Mouse (Mus musculus): ENCODE measurements around the gene Gm6408. TPM values are rescaled to one million over a fixed set of nuclear protein-coding genes. Genes with fewer than 3 reads are reported as not detected.

Gm6408 gene
- not detected for polyA plus RNA-seq (2017; shearing (Covaris generic))

GRCm38 (mm10) chr5:146481665-146482064, at the start of gene Gm6408:
Gm6408 (plus strand) TSS chr5:146481965.

GRCm38 (mm10) chr5:146491063-146491462, 9.3 kb downstream of the Gm6408 start, which contains the start of gene Gm6370:
Gm6370 (plus strand) TSS chr5:146491363.

GRCm38 (mm10) chr5:146502099-146502498, 20.3 kb downstream of the Gm6408 start, which contains the start of gene 4930449I24Rik:
4930449I24Rik (plus strand) TSS chr5:146502399.

GRCm38 (mm10) chr5:146513823-146514222, 32.1 kb downstream of the Gm6408 start, which contains the start of gene Gm3402:
Gm3402 (plus strand) TSS chr5:146514123.

GRCm38 (mm10) chr5:146525501-146525900, 43.7 kb downstream of the Gm6408 start, which contains the start of gene Gm3404:
Gm3404 (plus strand) TSS chr5:146525801.

Other genes starting within 250 kb of the Gm6408 start
- not detected for gene Wasf3, start 97.0 kb upstream of the Gm6408 start, polyA plus RNA-seq (2017; shearing (Covaris generic))
- gene Gm6370, start 9.4 kb downstream of the Gm6408 start, polyA plus RNA-seq (2017; shearing (Covaris generic)): not detected
- not detected for gene 4930449I24Rik, start 20.4 kb downstream of the Gm6408 start, polyA plus RNA-seq (2017; shearing (Covaris generic))
- not detected for gene Gm3402, start 32.2 kb downstream of the Gm6408 start, polyA plus RNA-seq (2017; shearing (Covaris generic))
- not detected for gene Gm3404, start 43.8 kb downstream of the Gm6408 start, polyA plus RNA-seq (2017; shearing (Covaris generic))
- gene Gm3409, start 55.7 kb downstream of the Gm6408 start, polyA plus RNA-seq (2017; shearing (Covaris generic)): not detected
- not detected for gene Gm3415, start 74.2 kb downstream of the Gm6408 start, polyA plus RNA-seq (2017; shearing (Covaris generic))
- gene Gpr12, start 103.3 kb downstream of the Gm6408 start, polyA plus RNA-seq (2017; shearing (Covaris generic)): not detected

Data from CD4-positive, CD25-positive, alpha-beta regulatory T cell (primary cell).